Mouse (Mus musculus) CH12.LX (cell line): ENCODE measurements around the gene Adamts6. TPM values are rescaled to one million over a fixed set of nuclear protein-coding genes. Genes with fewer than 3 reads are reported as not detected.

Experiments used
- DNase-seq: peaks from one replicate; pipeline ENCODE4 v3.0.0-alpha.2; 2013; ENCODE audit errors: extremely low read depth
- H3K27ac ChIP-seq: 2 replicates; pipeline ENCODE4 v1.5.1; 2012; ENCODE audit warnings: low read depth, mild to moderate bottlenecking, control low read depth, moderate library complexity; ENCODE audit not compliant: insufficient read depth
- H3K27me3 ChIP-seq: replicated peaks from 2 replicates; pipeline ENCODE3; 2012; ENCODE audit warnings: inconsistent platforms
- H3K36me3 ChIP-seq, 2 experiments: replicated peaks in 1 of 2; 2 replicates each; pipeline versions ENCODE3 to v1.6.1; 2012; ENCODE audit warnings: inconsistent platforms in 1 of 2, low read length in 1 of 2, mild to moderate bottlenecking in 1 of 2, mixed read lengths in 1 of 2, moderate library complexity in 1 of 2; ENCODE audit not compliant: control insufficient read depth in 1 of 2, insufficient read depth in 1 of 2
- H3K4me1 ChIP-seq, 2 experiments: 2 replicates each; pipeline ENCODE4 v1.6.1; 2012; ENCODE audit warnings: inconsistent platforms in 1 of 2, moderate library complexity in 1 of 2; ENCODE audit not compliant: insufficient read depth in 2 of 2, control insufficient read depth in 1 of 2
- H3K4me2 ChIP-seq: 2 replicates; pipeline ENCODE4 v1.6.1; 2012; ENCODE audit warnings: low read depth, mild to moderate bottlenecking, control low read depth; ENCODE audit not compliant: poor library complexity, insufficient read depth, severe bottlenecking
- H3K4me3 ChIP-seq, 3 experiments: fragments of 150-350 bp in 1 of 3; sonication (generic) in 1 of 3; replicated peaks in 1 of 3; 2 replicates each; pipeline versions ENCODE3 to v1.5.1; 2011 to 2012; ENCODE audit warnings: low read depth in 2 of 3, low read length in 2 of 3, mild to moderate bottlenecking in 2 of 3, moderate library complexity in 2 of 3, control low read depth in 1 of 3, improper control_type of control experiment in 1 of 3, inconsistent platforms in 1 of 3, mixed read lengths in 1 of 3; ENCODE audit not compliant: poor library complexity in 1 of 3
- H3K79me2 ChIP-seq: replicated peaks from 2 replicates; pipeline ENCODE4 v1.6.1; 2012; ENCODE audit warnings: mild to moderate bottlenecking, moderate library complexity; ENCODE audit not compliant: control insufficient read depth, poor library complexity, insufficient read depth, severe bottlenecking; ENCODE audit errors: extremely low read depth
- H3K9ac ChIP-seq: 2 replicates; pipeline ENCODE4 v1.6.1; 2012; ENCODE audit warnings: low read depth, mild to moderate bottlenecking, control low read depth, moderate library complexity; ENCODE audit not compliant: insufficient read depth
- H3K9me3 ChIP-seq: replicated peaks from 2 replicates; pipeline ENCODE3; 2012; ENCODE audit warnings: low read length, inconsistent platforms, mixed read lengths
- CHD1 ChIP-seq: IDR thresholded peaks from 2 replicates; pipeline ENCODE4 v1.6.1; 2012; ENCODE audit warnings: low read depth, low read length, improper control_type of control experiment, inconsistent platforms
- CTCF ChIP-seq, 2 experiments: IDR thresholded peaks in 1 of 2; conservative IDR thresholded peaks in 1 of 2; 2 replicates each; pipeline ENCODE4 v1.5.1; 2011 to 2012; ENCODE audit warnings: low read depth in 2 of 2, low read length in 2 of 2, improper control_type of control experiment in 1 of 2, inconsistent platforms in 1 of 2, mild to moderate bottlenecking in 1 of 2, moderate library complexity in 1 of 2
- E2F4 ChIP-seq: IDR thresholded peaks from 2 replicates; pipeline ENCODE4 v1.6.1; 2011; ENCODE audit warnings: low read depth, low read length, improper control_type of control experiment; ENCODE audit not compliant: insufficient replicate concordance
- EP300 ChIP-seq: IDR thresholded peaks from 2 replicates; pipeline ENCODE4 v1.6.1; 2011; ENCODE audit warnings: low read length, improper control_type of control experiment
- ETS1 ChIP-seq: conservative IDR thresholded peaks from 2 replicates; pipeline ENCODE4 v1.6.1; 2012; ENCODE audit warnings: low read depth, mild to moderate bottlenecking, inconsistent platforms, low read length, improper control_type of control experiment, moderate library complexity
- GABPA ChIP-seq: IDR thresholded peaks from 2 replicates; pipeline ENCODE4 v1.6.1; 2012; ENCODE audit warnings: low read depth, low read length, improper control_type of control experiment, inconsistent platforms; ENCODE audit not compliant: insufficient replicate concordance
- IRF4 ChIP-seq: IDR thresholded peaks from 2 replicates; pipeline ENCODE4 v1.6.1; 2014; ENCODE audit warnings: low read depth, mild to moderate bottlenecking, inconsistent platforms, low read length, improper control_type of control experiment
- MAFK ChIP-seq: IDR thresholded peaks from 2 replicates; pipeline ENCODE4 v1.6.1; 2011; ENCODE audit warnings: low read length, improper control_type of control experiment; ENCODE audit not compliant: insufficient replicate concordance
- MAZ ChIP-seq: IDR thresholded peaks from 2 replicates; pipeline ENCODE4 v1.6.1; 2012; ENCODE audit warnings: low read depth, mild to moderate bottlenecking, inconsistent platforms, low read length, improper control_type of control experiment, moderate library complexity
- MXI1 ChIP-seq: IDR thresholded peaks from 2 replicates; pipeline ENCODE4 v1.6.1; 2011; ENCODE audit warnings: mild to moderate bottlenecking, low read depth, low read length, improper control_type of control experiment
- NRF1 ChIP-seq: IDR thresholded peaks from 2 replicates; pipeline ENCODE4 v1.6.1; 2014; ENCODE audit warnings: low read depth, mild to moderate bottlenecking, inconsistent platforms, low read length, improper control_type of control experiment, moderate library complexity
- POLR2A ChIP-seq: IDR thresholded peaks from 2 replicates; pipeline ENCODE4 v1.6.1; 2011; ENCODE audit warnings: low read depth, mild to moderate bottlenecking, improper control_type of control experiment, low read length
- RAD21 ChIP-seq: IDR thresholded peaks from 2 replicates; pipeline ENCODE4 v1.6.1; 2011; ENCODE audit warnings: low read depth, mild to moderate bottlenecking, low read length, improper control_type of control experiment, moderate library complexity
- SIN3A ChIP-seq: IDR thresholded peaks from 2 replicates; pipeline ENCODE4 v1.6.1; 2012; ENCODE audit warnings: low read length, improper control_type of control experiment, inconsistent platforms
- SMC3 ChIP-seq: IDR thresholded peaks from 2 replicates; pipeline ENCODE4 v1.6.1; 2011; ENCODE audit warnings: low read depth, low read length, improper control_type of control experiment
- USF1 ChIP-seq: IDR thresholded peaks from 2 replicates; pipeline ENCODE4 v1.6.1; 2014; ENCODE audit warnings: low read depth, mild to moderate bottlenecking, inconsistent platforms, low read length, improper control_type of control experiment
- ZC3H11A ChIP-seq: IDR thresholded peaks from 2 replicates; pipeline ENCODE4 v1.6.1; 2012; ENCODE audit warnings: low read depth, mild to moderate bottlenecking, inconsistent platforms, low read length, improper control_type of control experiment
- ZKSCAN1 ChIP-seq: IDR thresholded peaks from 2 replicates; pipeline ENCODE4 v1.6.1; 2012; ENCODE audit warnings: low read depth, inconsistent platforms, low read length, improper control_type of control experiment, borderline replicate concordance
- dilution Hi-C: fragments of 300-500 bp; cut with MboI; formaldehyde crosslinking; loops from 2 replicates; pipeline ENCODE4 v1.14.3; 2020; ENCODE audit warnings: low sequenced_read_pairs; ENCODE audit not compliant: extremely low pct_unique_long_range_greater_than_20kb, extremely low pct_ligation_motif_present
- in situ Hi-C: fragments of 300-500 bp; cut with MboI; formaldehyde crosslinking; loops from 3 replicates; pipeline ENCODE4 v1.14.3; 2019; ENCODE audit warnings: low sequenced_read_pairs, low pct_ligation_motif_present, low pct_unique_long_range_greater_than_20kb, mixed read lengths
- polyA plus RNA-seq: library from polyadenylated mRNA; unstranded; fragments of >175 nt; gene quantifications from 2 replicates; pipeline ENCODE4 v1.2.1, GENCODE M21; 2012; ENCODE audit warnings: low read depth; ENCODE audit not compliant: insufficient read length
- total RNA-seq, 2 experiments: library from RNA; depleted of rRNA; stranded (reverse); fragments of 300-350 nt in 1 of 2; fragments of >200 nt in 1 of 2; gene quantifications; 2 replicates each; pipeline ENCODE4 v1.2.3; 2012 to 2014

Adamts6 gene
- total and polyA plus RNA-seq, 3 experiments: 0.34 to 1.1 (median 0.72) TPM

GRCm38 (mm10) chr13:104432734-104433133 lies 145.1 kb downstream of the Adamts6 start:
- H3K27me3 ChIP-seq: no peaks in the 10 kb centered on the region
- H3K9ac ChIP-seq: no peak overlapping the region
- H3K4me3 ChIP-seq: no peak overlapping the region
- no peak for DNase-seq
- no peak overlapping the region for H3K4me2 ChIP-seq
- no peak for TF ChIP-seq MAZ
- H3K27ac ChIP-seq: no peak overlapping the region
- H3K36me3 ChIP-seq: no peaks in the 10 kb centered on the region
- no peaks in the 10 kb centered on the region for H3K4me1 ChIP-seq
- in situ Hi-C loops (no loop called here), dilution Hi-C loops (no loop called here)
- H3K9me3 ChIP-seq: no peaks in the 10 kb centered on the region
- no peaks in the 10 kb centered on the region for H3K79me2 ChIP-seq

- Histone ChIP-seq H3K4me1 (0 out of 4 replicates have a peak, but pooled peaks cover 0 to 3% of the 10 kb centered on the region in 2 experiments), H3K9ac (no peak overlapping the region), H3K27ac (no peak overlapping the region), H3K4me3 (no peak overlapping the region), H3K4me2 (no peak overlapping the region), H3K9me3 (no peaks in the 10 kb centered on the region), H3K36me3 (peaks cover 0 to 6% of the 10 kb centered on the region in 2 experiments), H3K79me2 (no peaks in the 10 kb centered on the region), H3K27me3 (no peaks in the 10 kb centered on the region)
- no peak for DNase-seq
- in situ Hi-C loops: no loop called here
- dilution Hi-C loops: no loop called here
- TF ChIP-seq SMC3: no peak
- TF ChIP-seq CHD1: no peak
These were observed 154.9 kb downstream of the Adamts6 start for GRCm38 (mm10) chr13:104442559-104442958.

- H3K79me2 ChIP-seq: no peaks in the 10 kb centered on the region
- in situ Hi-C loops (no loop called here), dilution Hi-C loops (no loop called here)
- DNase-seq: no peak
- H3K9me3 ChIP-seq: no peaks in the 10 kb centered on the region
- no peak overlapping the region for H3K9ac ChIP-seq
- H3K4me1 ChIP-seq: 0 out of 4 replicates have a peak, but pooled peaks cover 0 to 3% of the 10 kb centered on the region in 2 experiments
- no peak overlapping the region for H3K4me2 ChIP-seq
- no peaks in the 10 kb centered on the region for H3K27me3 ChIP-seq
- TF ChIP-seq RAD21: peak; percentile 0
- TF ChIP-seq SMC3: peak; percentile 28; the same call in 1 of the 2 replicates
- TF ChIP-seq ZC3H11A: no peak
- peak; percentile 24 to 31; a peak in 2 of 4 replicates for TF ChIP-seq CTCF (conservative IDR thresholded peaks at IDR 0.05 in 1 of 2, IDR thresholded peaks at IDR 0.05 in 1 of 2; ENCODE audit: low read depth in 2 of 2, low read length in 2 of 2)
- H3K36me3 ChIP-seq: peaks cover 0 to 6% of the 10 kb centered on the region in 2 experiments
- no peak overlapping the region for H3K27ac ChIP-seq
- no peak overlapping the region for H3K4me3 ChIP-seq
These were observed 157.8 kb downstream of the Adamts6 start for GRCm38 (mm10) chr13:104445437-104445836.

GRCm38 (mm10) chr13:104446974-104447373 lies 159.3 kb downstream of the Adamts6 start:
- in situ Hi-C loops (no loop called here), dilution Hi-C loops (no loop called here)
- H3K9ac ChIP-seq: no peak overlapping the region
- no peak for TF ChIP-seq NRF1
- no peak for TF ChIP-seq MXI1
- TF ChIP-seq EP300: no peak
- TF ChIP-seq E2F4: no peak
- no peak for TF ChIP-seq MAFK
- no peak for TF ChIP-seq ETS1
- TF ChIP-seq USF1: no peak
- TF ChIP-seq SMC3: no peak
- no peak for TF ChIP-seq SIN3A
- TF ChIP-seq GABPA: no peak
- TF ChIP-seq ZC3H11A: no peak
- no peak for TF ChIP-seq CTCF (conservative IDR thresholded peaks at IDR 0.05 in 1 of 2, IDR thresholded peaks at IDR 0.05 in 1 of 2; ENCODE audit: low read depth in 2 of 2, low read length in 2 of 2)
- no peak for TF ChIP-seq IRF4
- no peak for TF ChIP-seq POLR2A
- no peak for TF ChIP-seq ZKSCAN1
- DNase-seq: no peak
- H3K4me2 ChIP-seq: no peak overlapping the region
- H3K9me3 ChIP-seq: no peaks in the 10 kb centered on the region
- 0 out of 4 replicates have a peak, but pooled peaks cover 0 to 3% of the 10 kb centered on the region in 2 experiments for H3K4me1 ChIP-seq
- H3K27ac ChIP-seq: no peak overlapping the region
- peaks cover 0 to 6% of the 10 kb centered on the region in 2 experiments for H3K36me3 ChIP-seq
- no peak overlapping the region for H3K4me3 ChIP-seq
- no peaks in the 10 kb centered on the region for H3K79me2 ChIP-seq
- H3K27me3 ChIP-seq: no peaks in the 10 kb centered on the region
